Mouse (Mus musculus) embryonic facial prominence, embryonic 14.5 days (tissue): ENCODE measurements around the gene Cabs1. TPM values are rescaled to one million over a fixed set of nuclear protein-coding genes. Genes with fewer than 3 reads are reported as not detected.
A peak's percentile ranks its signal among the peaks of the same experiment; 100 is the strongest.

Source experiments
- ATAC-seq: fragments of 200-750 bp; cut with Nextera tagmentation; 2 replicates; pipeline ENCODE4 v1.8.0; 2017; ENCODE audit warnings: low read depth, moderate number of reproducible peaks, moderate TSS enrichment
- DNase-seq: peaks from one replicate; pipeline ENCODE4 v3.0.0-alpha.2; 2015; ENCODE audit warnings: low spot score
- H3K27ac ChIP-seq: fragments of 300-500 bp; sonication (generic); replicated peaks from 2 replicates; pipeline ENCODE4 v1.5.1; 2014; ENCODE audit warnings: low read depth, mild to moderate bottlenecking, low read length, moderate library complexity
- H3K27me3 ChIP-seq: fragments of 300-500 bp; sonication (generic); replicated peaks from 2 replicates; pipeline ENCODE4 v1.6.1; 2014; ENCODE audit warnings: low read length; ENCODE audit not compliant: control insufficient read depth, insufficient read depth
- H3K36me3 ChIP-seq: fragments of 300-500 bp; sonication (generic); 2 replicates; pipeline ENCODE4 v1.6.1; 2014; ENCODE audit warnings: low read length, mixed read lengths; ENCODE audit not compliant: control insufficient read depth, insufficient read depth
- H3K4me1 ChIP-seq: fragments of 300-500 bp; sonication (generic); 2 replicates; pipeline ENCODE4 v1.6.1; 2014; ENCODE audit warnings: antibody characterized with exemption, low read length; ENCODE audit not compliant: control insufficient read depth, insufficient read depth
- H3K4me2 ChIP-seq: fragments of 300-500 bp; sonication (generic); 2 replicates; pipeline ENCODE4 v1.6.1; 2014; ENCODE audit warnings: low read depth, mild to moderate bottlenecking, low read length, moderate library complexity, mixed read lengths
- H3K4me3 ChIP-seq: fragments of 300-500 bp; sonication (generic); 2 replicates; pipeline ENCODE4 v1.5.1; 2014; ENCODE audit warnings: low read depth, mild to moderate bottlenecking, low read length
- H3K9ac ChIP-seq: fragments of 300-500 bp; sonication (generic); 2 replicates; pipeline ENCODE4 v1.6.1; 2014; ENCODE audit warnings: low read depth, mild to moderate bottlenecking, low read length, moderate library complexity, mixed read lengths
- H3K9me3 ChIP-seq: fragments of 300-500 bp; sonication (generic); 2 replicates; pipeline ENCODE4 v1.6.1; 2016; ENCODE audit warnings: low read length; ENCODE audit not compliant: control insufficient read depth
- WGBS: fragments of 180-500 bp; shearing (Covaris S2); extraction: QIAGEN DNeasy Blood & Tissue Kit; methylation state at CpG from one replicate; pipeline ENCODE4 v1.1.7; 2014; 5-methylcytosine and 5-hydroxymethylcytosine counted together
- polyA plus RNA-seq: library from polyadenylated mRNA; unstranded; fragments of >200 nt; fragmentation: Nextera tagmentation; extraction: Ambion mirVana; gene quantifications from 2 replicates; pipeline ENCODE4 v1.2.1, GENCODE M21; 2014

The Cabs1 gene
- polyA plus RNA-seq, result not detected in 2 replicates

GRCm38 (mm10) chr5:87979139-87979538 is at the start of gene Cabs1:
TSS of gene Cabs1 (plus strand) at chr5:87979439.
- Histone ChIP-seq H3K36me3 (no peaks in the 10 kb centered on the region), H3K4me3 (no peak within 1 kb of the TSS), H3K9ac (no peak within 1 kb of the TSS), H3K27ac (no peak within 1 kb of the TSS), H3K9me3 (no peaks in the 10 kb centered on the region), H3K27me3 (no peaks in the 10 kb centered on the region), H3K4me1 (no peaks in the 10 kb centered on the region), H3K4me2 (no peak within 1 kb of the TSS)
- ATAC-seq, result no peak
- 85% methylated on average over 3 of the region's 3 CpGs for WGBS
- no peak for DNase-seq

- H3K36me3 ChIP-seq, result no peaks in the 10 kb centered on the region
- no peak overlapping the region for H3K4me2 ChIP-seq
- no peak overlapping the region for H3K9ac ChIP-seq
- WGBS, result 45% methylated on average over 1 of the region's 1 CpGs
- H3K9me3 ChIP-seq, result no peaks in the 10 kb centered on the region
- DNase-seq (no peak), ATAC-seq (peak; percentile 65; the same call in 1 of the 2 replicates)
- no peaks in the 10 kb centered on the region for H3K27me3 ChIP-seq
- H3K4me1 ChIP-seq, result no peaks in the 10 kb centered on the region
- H3K27ac ChIP-seq, result no peak overlapping the region
- no peak overlapping the region for H3K4me3 ChIP-seq
These were observed 47.6 kb upstream of the Cabs1 start for GRCm38 (mm10) chr5:87931603-87932002.

- DNase-seq, result peak; percentile 20
- WGBS, result 41% methylated on average over 3 of the region's 3 CpGs
- Histone ChIP-seq H3K4me3 (no peak overlapping the region), H3K9me3 (no peaks in the 10 kb centered on the region), H3K36me3 (no peaks in the 10 kb centered on the region), H3K4me1 (no peaks in the 10 kb centered on the region), H3K4me2 (no peak overlapping the region), H3K9ac (no peak overlapping the region), H3K27me3 (no peaks in the 10 kb centered on the region), H3K27ac (no peak overlapping the region)
- no peak for ATAC-seq
These were observed 38.5 kb upstream of the Cabs1 start for GRCm38 (mm10) chr5:87940752-87941151.

- H3K27me3 ChIP-seq, result no peaks in the 10 kb centered on the region
- no peak overlapping the region for H3K27ac ChIP-seq
- no peaks in the 10 kb centered on the region for H3K4me1 ChIP-seq
- H3K4me3 ChIP-seq, result no peak overlapping the region
- no peak for ATAC-seq
- H3K9me3 ChIP-seq, result no peaks in the 10 kb centered on the region
- H3K36me3 ChIP-seq, result no peaks in the 10 kb centered on the region
- no peak for DNase-seq
- H3K4me2 ChIP-seq, result no peak overlapping the region
- H3K9ac ChIP-seq, result no peak overlapping the region
These were observed 36.7 kb upstream of the Cabs1 start for GRCm38 (mm10) chr5:87942515-87942914.

- H3K4me1 ChIP-seq, result no peaks in the 10 kb centered on the region
- ATAC-seq (no peak), DNase-seq (no peak)
- no peak overlapping the region for H3K27ac ChIP-seq
- no peak overlapping the region for H3K4me2 ChIP-seq
- no peaks in the 10 kb centered on the region for H3K9me3 ChIP-seq
- no peak overlapping the region for H3K9ac ChIP-seq
- no peak overlapping the region for H3K4me3 ChIP-seq
- H3K36me3 ChIP-seq, result no peaks in the 10 kb centered on the region
- no peaks in the 10 kb centered on the region for H3K27me3 ChIP-seq
These were observed 27.4 kb upstream of the Cabs1 start for GRCm38 (mm10) chr5:87951836-87952235.

GRCm38 (mm10) chr5:87969201-87969600 is 10.0 kb upstream of the Cabs1 start, which contains the start of the genes 2310003L06Rik and Gm28434:
TSS of gene 2310003L06Rik (plus strand) at chr5:87969459.
TSS of gene Gm28434 (plus strand) at chr5:87969517.
- no peak within 1 kb of the TSS for H3K27ac ChIP-seq
- DNase-seq (no peak), ATAC-seq (no peak)
- no peaks in the 10 kb centered on the region for H3K36me3 ChIP-seq
- 54% methylated on average over 2 of the region's 2 CpGs for WGBS
- H3K9ac ChIP-seq, result no peak within 1 kb of the TSS
- no peak within 1 kb of the TSS for H3K4me2 ChIP-seq
- H3K4me3 ChIP-seq, result no peak within 1 kb of the TSS
- H3K27me3 ChIP-seq, result no peaks in the 10 kb centered on the region
- H3K4me1 ChIP-seq, result no peaks in the 10 kb centered on the region
- H3K9me3 ChIP-seq, result no peaks in the 10 kb centered on the region

GRCm38 (mm10) chr5:87982468-87983214 is 3.4 kb downstream of the Cabs1 start:
- Histone ChIP-seq H3K4me2 (no peak overlapping the region), H3K36me3 (no peaks in the 10 kb centered on the region), H3K4me1 (no peaks in the 10 kb centered on the region), H3K27me3 (no peaks in the 10 kb centered on the region), H3K4me3 (no peak overlapping the region), H3K9ac (no peak overlapping the region), H3K9me3 (no peaks in the 10 kb centered on the region), H3K27ac (no peak overlapping the region)
- DNase-seq (peak; percentile 3), ATAC-seq (peak; percentile 53)
- WGBS, result 66% methylated on average over 3 of the region's 3 CpGs

GRCm38 (mm10) chr5:88002249-88002648 is 23.0 kb downstream of the Cabs1 start, which contains the start of gene Smr3a:
TSS of gene Smr3a (plus strand) at chr5:88002549.
- Histone ChIP-seq H3K4me2 (no peak within 1 kb of the TSS), H3K4me1 (no peaks in the 10 kb centered on the region), H3K9me3 (no peaks in the 10 kb centered on the region), H3K27me3 (no peaks in the 10 kb centered on the region), H3K36me3 (no peaks in the 10 kb centered on the region), H3K27ac (no peak within 1 kb of the TSS), H3K9ac (no peak within 1 kb of the TSS), H3K4me3 (no peak within 1 kb of the TSS)
- DNase-seq (no peak), ATAC-seq (no peak)
- WGBS, result 84% methylated on average over 3 of the region's 3 CpGs

GRCm38 (mm10) chr5:88005241-88005640 is 26.0 kb downstream of the Cabs1 start:
- ATAC-seq (no peak), DNase-seq (no peak)
- H3K27me3 ChIP-seq, result no peaks in the 10 kb centered on the region

More at GRCm38 (mm10) chr5:88005241-88005640, 26.0 kb downstream of the Cabs1 start:
- no peak overlapping the region for H3K4me2 ChIP-seq
- H3K4me3 ChIP-seq, result no peak overlapping the region
- no peaks in the 10 kb centered on the region for H3K36me3 ChIP-seq
- no peaks in the 10 kb centered on the region for H3K4me1 ChIP-seq
- H3K9ac ChIP-seq, result no peak overlapping the region
- no peaks in the 10 kb centered on the region for H3K9me3 ChIP-seq
- no peak overlapping the region for H3K27ac ChIP-seq
